Mouse (Mus musculus) thymus, adult 2 months (tissue): ENCODE measurements around the gene Tagln2. TPM values are rescaled to one million over a fixed set of nuclear protein-coding genes. Genes with fewer than 3 reads are reported as not detected.

Experiments
- DNase-seq: peaks from one replicate; pipeline ENCODE4 v3.0.0; 2021
- H3K27ac ChIP-seq: fragments of 200-500 bp; 2 replicates; pipeline ENCODE4 v1.5.1; 2012; ENCODE audit warnings: low read length, control low read depth; ENCODE audit not compliant: control insufficient read depth, insufficient read depth
- H3K27me3 ChIP-seq: fragments of 200-500 bp; 2 replicates; pipeline ENCODE4 v1.6.1; 2012; ENCODE audit warnings: mild to moderate bottlenecking, low read length, moderate library complexity, mixed read lengths; ENCODE audit not compliant: control insufficient read depth, insufficient read depth
- H3K36me3 ChIP-seq: fragments of 200-500 bp; 2 replicates; pipeline ENCODE4 v1.6.1; 2012; ENCODE audit warnings: mild to moderate bottlenecking, low read length, moderate library complexity; ENCODE audit not compliant: control insufficient read depth, insufficient read depth
- H3K4me1 ChIP-seq: fragments of 200-500 bp; replicated peaks from 2 replicates; pipeline ENCODE4 v1.6.1; 2012; ENCODE audit warnings: low read length; ENCODE audit not compliant: control insufficient read depth, insufficient read depth
- H3K4me3 ChIP-seq: fragments of 200-500 bp; 2 replicates; pipeline ENCODE4 v1.5.1; 2012; ENCODE audit warnings: mild to moderate bottlenecking, low read length, control low read depth, moderate library complexity; ENCODE audit not compliant: control insufficient read depth, insufficient read depth
- CTCF ChIP-seq: fragments of 200-500 bp; IDR thresholded peaks from 2 replicates; pipeline ENCODE4 v1.5.1; 2012; ENCODE audit warnings: mild to moderate bottlenecking, control low read depth, low read length, moderate library complexity, borderline replicate concordance; ENCODE audit not compliant: control insufficient read depth, poor library complexity, insufficient read depth; ENCODE audit errors: extremely low read depth
- POLR2A ChIP-seq: fragments of 200-500 bp; IDR thresholded peaks from 2 replicates; pipeline ENCODE4 v1.6.1; 2012; ENCODE audit warnings: mild to moderate bottlenecking, low read length, control low read depth, moderate library complexity; ENCODE audit not compliant: control insufficient read depth, poor library complexity, insufficient read depth; ENCODE audit errors: extremely low read depth
- WGBS: fragments of 180-500 bp; shearing (Covaris S2); methylation state at CpG from one replicate; pipeline ENCODE4 v1.1.7; 2018; 5-methylcytosine and 5-hydroxymethylcytosine counted together
- polyA plus RNA-seq: library from polyadenylated mRNA; depleted of rRNA; stranded (reverse); fragments of >200 nt; gene quantifications from 2 replicates; pipeline ENCODE4 v1.2.3, GENCODE M21; 2012

Tagln2 gene
- polyA plus RNA-seq, 1 experiment = 178 TPM

GRCm38 (mm10) chr1:172500451-172501370 lies 864 bp downstream of the Tagln2 start:
- Histone ChIP-seq H3K27ac (peak overlapping the region; percentile 53; the same call in 1 of the 2 replicates), H3K4me1 (peaks cover 31% of the 10 kb centered on the region), H3K4me3 (peak overlapping the region; percentile 77), H3K27me3 (no peaks in the 10 kb centered on the region), H3K36me3 (peaks cover 3% of the 10 kb centered on the region)
- WGBS = under 1% methylated on average over 50 of the region's 56 CpGs
- no peak for TF ChIP-seq POLR2A
- TF ChIP-seq CTCF = no peak; the same call in 1 of the 2 replicates
- peak; percentile 41 for DNase-seq

- peaks cover 7% of the 10 kb centered on the region for H3K36me3 ChIP-seq
- WGBS = under 1% methylated on average over 13 of the region's 13 CpGs
- DNase-seq = peak; percentile 82
- TF ChIP-seq CTCF = no peak
- no peak for TF ChIP-seq POLR2A
- H3K27ac ChIP-seq = peak overlapping the region; percentile 53
- H3K4me1 ChIP-seq = peaks cover 31% of the 10 kb centered on the region
- peak overlapping the region; percentile 77 for H3K4me3 ChIP-seq
- H3K27me3 ChIP-seq = no peaks in the 10 kb centered on the region
Measured at GRCm38 (mm10) chr1:172501371-172502144, 1.7 kb downstream of the Tagln2 start.

DNA sequence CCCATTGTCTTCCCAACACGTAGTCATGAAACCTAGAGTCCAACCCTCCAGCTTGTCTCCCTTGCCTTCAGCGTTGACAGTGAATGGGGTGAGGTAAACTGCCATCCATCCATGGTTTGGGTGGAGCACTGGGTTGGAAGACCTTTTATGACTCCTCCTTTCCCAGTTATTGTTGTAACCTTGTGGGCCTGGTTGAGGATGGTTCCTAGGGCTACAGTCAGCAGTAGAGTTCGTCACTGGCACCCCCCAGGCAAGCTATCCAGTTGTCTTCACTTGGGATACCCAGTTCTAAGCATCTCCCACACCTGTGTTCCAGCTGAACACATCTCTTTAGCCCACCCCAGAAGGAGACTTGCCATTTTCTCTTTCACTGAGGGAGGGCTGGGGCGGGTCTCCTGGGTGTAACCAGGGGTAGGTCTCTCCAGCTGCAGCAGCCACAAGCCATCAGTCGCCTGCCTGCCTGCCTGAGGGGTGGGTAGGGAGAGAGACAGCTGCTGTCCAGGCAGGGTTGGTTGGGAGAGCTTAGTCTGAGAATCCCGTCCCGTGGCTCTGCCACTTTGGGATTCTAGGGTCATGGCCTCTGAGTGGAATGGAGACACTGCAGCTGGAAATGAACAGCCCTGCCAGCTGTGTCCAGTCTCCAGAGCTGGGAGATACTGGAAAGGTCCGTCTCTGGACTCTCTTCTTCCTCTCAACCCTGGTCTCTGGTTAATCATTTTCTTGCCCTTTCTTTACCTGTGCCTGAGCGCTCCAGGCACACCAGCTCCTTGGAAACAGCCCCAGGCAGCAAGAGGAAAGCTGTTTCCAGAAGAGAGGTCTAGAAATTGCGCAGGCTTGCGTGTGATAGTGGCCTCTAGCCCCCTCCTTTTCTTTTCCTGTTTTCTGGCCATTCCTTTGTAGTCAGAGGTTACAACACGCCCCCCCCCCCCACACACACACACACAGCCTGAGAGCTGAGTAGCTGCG lies 2.6 kb downstream of the Tagln2 start:
- H3K27ac ChIP-seq = peak overlapping the region; percentile 53
- TF ChIP-seq CTCF (no peak), POLR2A (no peak)
- H3K4me3 ChIP-seq = peak overlapping the region; percentile 77
- peaks cover 7% of the 10 kb centered on the region for H3K36me3 ChIP-seq
- peaks cover 31% of the 10 kb centered on the region for H3K4me1 ChIP-seq
- DNase-seq = no peak
- WGBS = 39% methylated on average over 13 of the region's 13 CpGs
- H3K27me3 ChIP-seq = no peaks in the 10 kb centered on the region

- TF ChIP-seq POLR2A (no peak), CTCF (no peak)
- Histone ChIP-seq H3K36me3 (peaks cover 7% of the 10 kb centered on the region), H3K4me1 (peaks cover 31% of the 10 kb centered on the region), H3K27me3 (no peaks in the 10 kb centered on the region), H3K4me3 (no peak overlapping the region), H3K27ac (no peak overlapping the region)
- no peak for DNase-seq
- WGBS = 79% methylated on average over 14 of the region's 14 CpGs
Measured at GRCm38 (mm10) chr1:172503111-172503997, 3.5 kb downstream of the Tagln2 start.

GRCm38 (mm10) chr1:172504756-172505155 lies 4.9 kb downstream of the Tagln2 start:
- no peaks in the 10 kb centered on the region for H3K27me3 ChIP-seq
- peaks cover 29% of the 10 kb centered on the region for H3K4me1 ChIP-seq
- H3K36me3 ChIP-seq = peaks cover 7% of the 10 kb centered on the region
- no peak overlapping the region for H3K4me3 ChIP-seq
- no peak overlapping the region for H3K27ac ChIP-seq
- TF ChIP-seq POLR2A (no peak), CTCF (no peak)
- no peak for DNase-seq
- WGBS = 91% methylated on average over 8 of the region's 8 CpGs
